Mouse (Mus musculus) gastrocnemius, postnatal 4 days (tissue): ENCODE measurements around the gene Chil5. TPM values are rescaled to one million over a fixed set of nuclear protein-coding genes. Genes with fewer than 3 reads are reported as not detected.

ENCODE experiments used
- total RNA-seq, 2 experiments: library from RNA; stranded (reverse); gene quantifications; 2 replicates each; pipeline ENCODE4 v1.2.3; 2021

Gene Chil5
- total RNA-seq, 2 experiments from 2014 or later = not detected

Other genes starting within 250 kb of the Chil5 start
- gene Rap1a, start 231.5 kb downstream of the Chil5 start, total RNA-seq = 100 to 1,000 TPM; 129 to 150 TPM
- 1 to 10 TPM in 1 of 2 experiments, under 1 TPM in 1; 0.64 to 1.1 TPM for gene Adora3, start 162.0 kb downstream of the Chil5 start, total RNA-seq
- gene Tmigd3, start 161.9 kb downstream of the Chil5 start, total RNA-seq = not detected
- gene I830077J02Rik, start 100.2 kb downstream of the Chil5 start, total RNA-seq = under 1 TPM; 0.65 to 0.71 TPM
- 10 to 100 TPM; 45.4 to 50.6 TPM for gene Wdr77, start 73.4 kb downstream of the Chil5 start, total RNA-seq
- 100 to 1,000 TPM; 452 to 496 TPM for gene Atp5f1, start 72.7 kb downstream of the Chil5 start, total RNA-seq
- 1 to 10 TPM; 1.2 to 1.8 TPM for gene Ovgp1, start 59.1 kb downstream of the Chil5 start, total RNA-seq
- not detected for gene Pifo, start 18.2 kb downstream of the Chil5 start, total RNA-seq
- not detected for gene Chia1, start 80.4 kb upstream of the Chil5 start, total RNA-seq
- under 1 TPM in 1 of 2 experiments, not detected in 1; 0.60 TPM for gene Chil3, start 134.8 kb upstream of the Chil5 start, total RNA-seq
- not detected for gene Chil4, start 186.7 kb upstream of the Chil5 start, total RNA-seq